Mouse (Mus musculus): ENCODE measurements around the gene Krtcap3.

Krtcap3 gene

DNA sequence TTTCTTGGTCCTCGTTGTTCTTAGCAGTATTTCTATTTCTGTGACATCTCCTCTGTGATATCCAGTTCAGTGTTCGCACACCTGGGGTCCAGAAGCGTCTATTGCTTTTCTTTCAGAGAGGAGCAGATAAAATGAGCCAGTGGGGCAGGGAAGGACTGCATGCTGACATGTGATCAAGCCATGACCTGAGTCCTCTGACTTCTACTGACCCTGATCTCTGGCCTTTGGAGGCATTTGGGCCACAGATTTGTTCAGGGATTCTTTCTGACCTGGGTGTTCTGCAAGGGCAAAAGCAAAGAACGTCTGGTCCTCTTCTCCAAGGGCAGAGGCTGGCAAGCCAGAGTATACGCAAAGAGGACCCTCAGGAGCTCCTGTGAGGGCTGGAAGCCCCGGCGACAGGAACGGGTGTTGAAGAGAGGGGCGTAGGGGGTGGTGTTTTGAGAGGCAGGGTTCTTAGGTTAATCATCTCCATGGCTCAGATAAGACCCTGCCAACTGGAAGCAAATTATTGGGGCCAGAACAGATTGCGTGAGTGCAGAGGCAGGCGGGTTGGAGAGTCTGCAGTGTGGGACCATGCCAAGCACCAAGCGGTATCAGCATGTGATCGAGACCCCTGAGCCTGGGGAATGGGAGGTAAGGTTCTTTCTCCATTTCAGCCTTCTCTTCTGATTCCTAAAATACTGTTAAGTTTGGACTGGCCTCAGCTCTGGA, 45.7 kb downstream of the Krtcap3 start, which contains the start of gene Gckr:
Gene Gckr, plus strand, starts transcription at position 397 of the 711 bp plus-strand sequence.
- in situ Hi-C loops (cut with MboI; ENCODE audit: unreplicated experiment in 2 of 2), result loop anchor here in 1 of 2 experiments (5.0 kb wide), 1 partner anchor 95 kb away; the partner anchor contains the start of gene Zfp513

DNA sequence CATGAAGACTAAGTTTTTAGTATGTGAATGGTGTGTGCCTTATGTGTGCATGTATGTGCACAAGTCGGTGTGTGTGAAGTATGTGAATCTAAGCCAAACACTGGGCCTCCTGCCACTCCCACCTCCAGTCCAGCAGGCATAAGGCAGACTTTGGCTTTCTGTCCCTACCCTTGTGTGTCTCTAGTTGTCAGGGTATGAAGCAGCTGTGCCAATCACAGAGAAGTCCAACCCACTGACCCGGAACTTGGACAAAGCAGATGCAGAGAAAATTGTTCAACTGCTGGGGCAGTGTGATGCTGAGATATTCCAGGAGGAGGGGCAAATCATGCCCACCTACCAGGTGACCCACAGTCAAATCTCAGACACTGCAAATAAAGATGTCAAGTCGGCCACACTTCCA, 46.5 kb downstream of the Krtcap3 start:
- in situ Hi-C loops (cut with MboI; ENCODE audit: unreplicated experiment in 2 of 2), result loop anchor here in 1 of 2 experiments (5.0 kb wide), 1 partner anchor 96 kb away; the partner anchor contains the start of gene Zfp513

DNA sequence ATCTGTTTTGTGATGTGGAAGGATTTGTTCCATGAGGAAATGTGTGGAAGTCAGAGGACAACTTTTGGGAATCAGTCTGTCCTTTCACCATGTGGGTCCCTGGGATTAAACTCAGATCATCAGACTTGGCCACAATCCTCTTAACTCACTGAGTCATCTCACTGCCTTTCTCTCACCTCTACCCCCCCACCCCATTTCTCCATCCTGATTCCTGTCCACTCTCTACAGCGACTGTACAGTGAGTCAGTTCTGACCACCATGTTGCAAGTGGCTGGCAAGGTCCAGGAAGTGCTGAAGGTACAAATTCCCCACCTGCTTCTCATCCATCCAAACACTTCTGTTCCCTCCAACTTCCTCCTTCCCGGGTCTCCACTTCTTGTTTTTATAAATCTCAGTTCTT, 47.0 kb downstream of the Krtcap3 start:
- in situ Hi-C loops (cut with MboI; ENCODE audit: unreplicated experiment in 2 of 2), result loop anchor here in 1 of 2 experiments (5.0 kb wide), 1 partner anchor 96 kb away; the partner anchor contains the start of gene Zfp513

DNA sequence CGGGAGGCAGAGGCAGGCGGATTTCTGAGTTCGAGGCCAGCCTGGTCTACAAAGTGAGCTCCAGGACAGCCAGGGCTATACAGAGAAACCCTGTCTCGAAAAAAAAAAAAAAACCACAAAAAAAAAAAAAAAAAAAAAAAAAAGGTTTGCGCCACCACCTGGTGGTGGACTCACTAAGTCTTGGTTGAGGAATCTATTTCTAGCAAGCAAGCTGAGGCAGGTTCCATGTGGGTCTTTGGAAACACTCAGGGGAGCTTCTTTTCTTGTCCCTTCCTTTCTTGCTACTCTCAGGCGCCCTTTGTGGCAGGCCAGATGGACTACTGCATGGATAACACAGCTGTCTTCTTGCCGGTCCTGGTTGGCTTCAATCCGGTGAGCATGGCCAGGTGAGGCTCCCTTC, 50.4 kb downstream of the Krtcap3 start:
- in situ Hi-C loops (cut with MboI; ENCODE audit: unreplicated experiment in 2 of 2), result no loop called here

Measured in v-Abl transformed pro-B cells (cell line).